In the genomic region with DNA sequence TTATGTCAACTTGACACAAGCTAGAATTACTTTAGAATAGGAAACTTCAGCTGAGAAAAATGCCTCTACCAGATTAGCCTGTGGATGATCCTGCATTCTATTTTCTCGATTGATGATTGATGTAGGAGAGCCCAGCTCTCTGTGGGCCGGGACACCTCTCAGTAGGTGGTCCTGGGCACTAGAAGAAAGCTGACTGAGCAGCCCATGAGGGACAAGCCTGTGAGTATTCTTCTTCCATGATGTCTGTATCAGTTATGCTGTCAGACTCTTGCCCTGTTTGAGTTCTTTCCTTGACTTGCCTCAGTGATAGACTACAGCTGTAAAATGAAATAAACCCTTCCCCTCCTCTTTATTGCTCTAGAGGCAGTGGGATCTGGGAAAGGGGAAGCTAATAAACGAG, we compare ENCODE assay signal across 16 mouse cellular contexts.
"Had no signal": no experiment of that assay in that cellular context is flagged by ENCODE, and none has a peak within 500 bp of the region (broad histone marks: within the 10 kb centered on the region; RNA-seq: fewer than 3 reads in every experiment).

No protein-coding gene starts in this region.

- H3K9me3 ChIP-seq: kidney, embryonic 15.5 days; liver, embryonic 13.5 days; midbrain, embryonic 12.5 days; neural tube, embryonic 13.5 days; stomach, embryonic 15.5 days had no signal

- H3K27me3 ChIP-seq: kidney, embryonic 15.5 days; liver, embryonic 13.5 days; midbrain, embryonic 12.5 days; neural tube, embryonic 13.5 days; stomach, embryonic 15.5 days had no signal

- H3K36me3 ChIP-seq: midbrain, embryonic 12.5 days; stomach, embryonic 15.5 days had no signal

- ATAC-seq: midbrain, embryonic 16.5 days had no signal

- DNase-seq: layer of hippocampus, postnatal 36 days; liver, embryonic 13.5 days; lung, adult 2 months; lung, postnatal 14 days; lung, postnatal 4 days; retina, postnatal 1 day; right cerebral cortex, postnatal 25 days; spleen, adult 18-20 months; thymus, postnatal 25 days had no signal

- H3K27ac ChIP-seq: kidney, embryonic 15.5 days; left cerebral cortex, adult 2 months; liver, embryonic 13.5 days; midbrain, embryonic 12.5 days; neural tube, embryonic 13.5 days; stomach, embryonic 15.5 days had no signal

- H3K9ac ChIP-seq: kidney, embryonic 15.5 days; liver, embryonic 13.5 days; midbrain, embryonic 12.5 days; neural tube, embryonic 13.5 days; stomach, embryonic 15.5 days had no signal

- H3K4me3 ChIP-seq: kidney, embryonic 15.5 days; left cerebral cortex, adult 2 months; liver, embryonic 13.5 days; midbrain, embryonic 12.5 days; myocyte; neural tube, embryonic 13.5 days; stomach, embryonic 15.5 days had no signal

- H3K4me1 ChIP-seq: midbrain, embryonic 12.5 days; neural tube, embryonic 13.5 days had no signal

- H3K4me2 ChIP-seq: kidney, embryonic 15.5 days; liver, embryonic 13.5 days; midbrain, embryonic 12.5 days; neural tube, embryonic 13.5 days; stomach, embryonic 15.5 days had no signal
